Mouse (Mus musculus): ENCODE data around the gene Stk11.
"Not testable (repeated sequence)": the region's sequence is repeated elsewhere in the genome, so short reads cannot be mapped to it uniquely, and the experiment has no call there.

Stk11 gene

DNA sequence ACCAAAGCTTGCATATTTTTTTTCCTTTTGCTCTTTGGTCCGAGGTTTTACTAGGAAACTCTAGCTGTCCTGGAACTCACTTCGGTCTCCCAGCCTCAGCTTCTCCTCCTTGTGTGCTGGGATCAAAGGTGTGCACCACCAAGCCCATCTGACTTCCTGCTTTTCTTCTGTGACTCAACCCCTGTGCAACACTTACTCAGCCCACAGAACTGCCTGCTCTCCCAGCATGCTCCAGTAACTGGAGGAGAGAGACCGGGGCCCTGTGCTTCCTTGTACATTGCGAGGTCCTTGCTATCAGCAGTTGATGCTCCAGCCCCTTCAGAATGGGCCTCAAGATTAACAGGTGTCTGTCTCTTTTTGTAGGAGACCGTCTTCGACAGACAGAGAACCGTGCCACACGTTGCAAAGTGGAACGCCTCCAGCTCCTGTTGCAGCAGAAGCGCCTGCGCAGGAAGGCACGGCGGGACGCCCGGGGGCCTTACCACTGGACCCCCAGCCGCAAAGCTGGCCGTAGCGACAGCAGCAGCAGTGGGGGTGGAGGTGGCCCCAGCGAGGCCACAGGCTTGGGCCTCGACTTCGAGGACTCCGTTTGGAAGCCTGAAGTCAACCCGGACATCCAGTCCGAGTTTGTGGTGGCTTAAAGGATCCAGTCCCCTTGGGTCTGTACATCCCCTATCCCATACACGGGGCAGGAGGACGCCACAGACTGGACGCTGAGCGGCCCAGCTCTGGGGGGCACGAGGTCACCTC, 40.6 kb downstream of the Stk11 start:
- peak in 1 of 2 experiments; percentile 59 for DNase-seq (ENCODE audit: inconsistent age in 2 of 2, low spot score in 1 of 2)

- peak in 1 of 2 experiments; percentile 47 for DNase-seq (ENCODE audit: inconsistent age in 2 of 2, low spot score in 1 of 2)
Observed at GRCm38 (mm10) chr10:80156752-80157053, 41.1 kb downstream of the Stk11 start.

GRCm38 (mm10) chr10:80157141-80157929, 41.7 kb downstream of the Stk11 start:
- DNase-seq (ENCODE audit: inconsistent age in 2 of 2, low spot score in 1 of 2) = peak in 1 of 2 experiments; percentile 59

DNA sequence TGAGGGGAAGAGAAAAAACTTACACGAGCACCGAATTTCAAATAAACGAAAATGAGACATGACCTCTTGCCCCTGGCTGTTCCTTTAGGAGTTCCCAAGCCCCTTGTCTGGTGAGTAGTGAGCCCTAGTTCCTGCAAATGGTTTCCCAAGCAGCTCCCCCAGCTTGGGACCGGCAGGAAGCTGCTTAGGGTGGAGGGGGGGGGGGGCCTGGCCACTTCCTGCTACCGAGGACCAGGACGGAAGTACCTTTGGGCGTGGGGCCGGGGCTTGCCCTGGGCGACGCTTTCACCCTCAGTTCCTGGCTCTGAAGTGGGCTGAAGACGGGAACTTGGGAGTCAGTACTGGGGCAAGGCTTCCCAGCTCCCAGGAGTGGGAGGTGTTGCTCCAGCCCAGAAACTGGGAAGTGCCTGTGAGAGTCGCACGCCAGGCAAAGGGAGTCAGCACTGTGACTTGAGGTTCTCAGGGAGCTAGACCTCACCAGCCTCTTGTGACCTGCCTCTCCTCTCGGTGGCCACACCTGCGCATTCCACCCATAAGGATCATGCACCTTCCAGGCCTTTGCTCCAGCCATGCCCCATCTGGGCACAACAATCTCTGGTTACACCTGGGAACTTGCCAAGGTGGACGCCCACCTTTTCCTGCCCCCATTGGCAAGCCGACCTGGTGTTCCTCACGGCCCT, 42.8 kb downstream of the Stk11 start:
- peak in 1 of 2 experiments; percentile 78 for DNase-seq (ENCODE audit: inconsistent age in 2 of 2, low spot score in 1 of 2)

DNA sequence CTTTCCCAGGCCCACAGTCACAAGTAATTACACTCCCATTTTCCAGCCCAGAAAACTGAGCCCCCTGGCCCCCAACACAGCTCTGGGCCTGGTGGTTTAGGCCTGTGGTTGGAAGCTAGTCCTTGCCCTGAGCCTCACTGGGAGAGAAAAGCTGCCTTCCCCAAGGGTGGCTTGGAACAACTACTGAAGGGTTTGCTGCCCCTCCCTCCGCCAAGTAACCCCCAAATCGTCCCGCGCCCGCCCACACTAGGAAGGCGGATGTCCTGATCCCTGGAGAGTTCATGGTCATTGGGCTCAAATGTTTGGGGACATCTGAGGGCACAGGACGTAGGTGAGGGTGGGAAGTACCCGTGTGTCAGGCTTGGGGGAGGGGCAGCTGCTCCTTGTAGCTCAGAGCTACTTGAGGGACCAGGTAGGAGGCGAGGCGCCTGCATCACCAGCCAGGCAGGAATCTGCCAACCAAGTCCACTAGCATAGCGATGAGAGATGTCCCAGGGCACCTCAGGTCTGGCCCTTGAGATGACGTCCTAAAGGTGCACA, 43.5 kb downstream of the Stk11 start:
- DNase-seq (ENCODE audit: inconsistent age in 2 of 2, low spot score in 1 of 2) = peak in 1 of 2 experiments; percentile 77

GRCm38 (mm10) chr10:80159561-80160454, 44.2 kb downstream of the Stk11 start:
- DNase-seq (ENCODE audit: inconsistent age in 2 of 2, low spot score in 1 of 2) = peak; percentile 100

GRCm38 (mm10) chr10:80160455-80161371, 45.1 kb downstream of the Stk11 start:
- DNase-seq (ENCODE audit: inconsistent age in 2 of 2, low spot score in 1 of 2) = peak; percentile 94 to 98

DNA sequence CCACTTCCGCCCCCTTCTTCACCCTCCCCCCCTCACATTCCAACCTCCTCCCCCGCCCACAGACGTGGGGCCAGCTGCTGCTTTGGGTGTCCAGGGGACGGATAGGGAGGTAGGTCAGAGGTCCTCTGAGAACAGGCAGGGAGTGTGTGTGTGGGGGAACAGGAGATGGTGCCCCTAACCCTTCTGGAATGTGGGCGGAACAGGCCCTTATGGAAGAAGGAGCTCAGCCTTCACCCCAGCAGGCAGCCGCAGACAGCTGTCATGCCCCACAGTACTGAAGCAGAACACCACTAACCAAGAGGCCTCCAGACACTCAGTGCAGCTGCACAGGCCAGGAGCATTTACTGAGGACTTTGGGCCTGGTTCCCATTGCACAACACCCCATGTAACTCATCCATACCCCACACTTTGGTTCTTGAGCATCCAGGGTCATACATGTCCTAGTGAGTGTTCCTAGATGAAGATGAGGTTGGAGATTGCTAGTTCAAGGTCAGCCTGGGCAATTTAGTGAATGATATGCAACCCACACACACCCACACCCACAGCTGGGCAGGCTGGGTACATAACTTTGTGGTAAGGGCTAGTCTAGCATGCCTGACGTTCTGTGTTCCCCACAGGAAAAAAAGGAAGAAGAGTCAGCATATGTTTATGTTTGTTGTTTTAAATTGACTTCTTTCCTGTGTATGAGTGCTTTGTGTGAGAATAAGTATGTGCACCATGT, 46.1 kb downstream of the Stk11 start:
- peak; percentile 65 to 78 for DNase-seq (ENCODE audit: inconsistent age in 2 of 2, low spot score in 1 of 2)

DNA sequence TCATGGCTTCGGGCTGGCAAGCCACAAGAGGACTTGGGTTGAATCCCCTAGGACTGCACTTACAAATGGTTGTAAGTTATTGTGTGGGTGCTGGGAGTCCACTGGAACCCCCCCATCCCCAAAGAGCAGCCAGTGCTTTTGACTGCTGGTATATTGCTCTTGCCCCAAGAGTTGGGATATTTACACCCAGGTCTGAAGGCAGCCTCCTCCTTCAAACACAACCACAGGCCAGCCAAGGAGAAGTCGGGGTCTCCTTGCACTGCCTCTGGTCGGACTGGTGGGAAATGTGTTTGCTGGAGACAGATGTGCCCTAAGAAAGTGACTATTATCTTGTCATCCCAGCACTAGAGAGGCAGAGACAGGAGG, 46.6 kb downstream of the Stk11 start:
- DNase-seq (ENCODE audit: inconsistent age in 2 of 2, low spot score in 1 of 2) = no peak

DNA sequence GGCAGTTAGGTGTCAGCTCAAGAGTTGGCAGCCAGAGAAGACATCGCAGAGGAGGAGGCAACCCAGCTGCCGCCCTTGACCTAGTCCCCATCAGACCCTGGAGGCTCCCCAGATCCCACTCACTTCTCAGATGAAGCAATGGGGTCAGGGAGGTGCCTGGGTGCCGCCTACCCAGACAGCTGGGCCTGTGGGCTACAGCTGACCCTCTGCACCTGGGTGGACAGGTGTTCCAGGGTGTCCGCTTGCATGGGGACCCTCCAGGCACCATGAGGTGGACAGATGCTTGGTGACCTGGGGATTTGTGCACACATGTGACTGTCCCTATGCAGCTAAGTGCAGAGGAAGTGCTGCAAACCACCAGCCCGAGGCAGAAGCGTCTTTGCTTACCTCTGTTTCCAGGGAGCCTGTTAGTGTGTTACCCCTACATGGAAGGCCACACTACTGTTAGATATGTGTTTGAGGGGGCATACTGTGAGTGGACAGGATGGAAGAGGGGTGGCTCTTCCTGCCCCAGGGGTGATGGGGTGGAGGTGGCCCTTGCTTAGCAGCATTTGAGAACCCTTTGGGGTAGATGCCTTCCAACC, 47.2 kb downstream of the Stk11 start:
- peak; percentile 29 to 70 for DNase-seq (ENCODE audit: inconsistent age in 2 of 2, low spot score in 1 of 2)

DNA sequence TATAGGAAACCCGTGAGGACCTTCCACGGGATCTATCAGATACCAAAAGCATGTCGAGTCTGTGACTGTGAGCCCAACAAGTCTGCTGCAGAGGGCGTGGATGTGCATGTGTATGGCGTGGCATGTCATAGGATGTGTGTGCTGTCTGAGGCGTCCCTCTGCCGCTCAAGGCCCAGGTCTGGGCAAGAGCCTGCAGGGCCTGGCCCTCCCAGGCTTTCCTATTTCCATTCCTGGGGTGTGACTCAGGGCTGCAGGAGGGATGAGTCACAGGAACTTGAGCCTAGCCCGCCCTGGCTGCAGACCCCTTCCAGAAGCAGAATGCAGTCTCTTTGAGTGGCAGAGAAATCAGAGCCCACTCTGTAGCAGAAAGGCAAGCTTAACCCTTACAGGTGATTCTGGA, 48.1 kb downstream of the Stk11 start:
- DNase-seq (ENCODE audit: inconsistent age in 2 of 2, low spot score in 1 of 2) = peak; percentile 88 to 92

DNA sequence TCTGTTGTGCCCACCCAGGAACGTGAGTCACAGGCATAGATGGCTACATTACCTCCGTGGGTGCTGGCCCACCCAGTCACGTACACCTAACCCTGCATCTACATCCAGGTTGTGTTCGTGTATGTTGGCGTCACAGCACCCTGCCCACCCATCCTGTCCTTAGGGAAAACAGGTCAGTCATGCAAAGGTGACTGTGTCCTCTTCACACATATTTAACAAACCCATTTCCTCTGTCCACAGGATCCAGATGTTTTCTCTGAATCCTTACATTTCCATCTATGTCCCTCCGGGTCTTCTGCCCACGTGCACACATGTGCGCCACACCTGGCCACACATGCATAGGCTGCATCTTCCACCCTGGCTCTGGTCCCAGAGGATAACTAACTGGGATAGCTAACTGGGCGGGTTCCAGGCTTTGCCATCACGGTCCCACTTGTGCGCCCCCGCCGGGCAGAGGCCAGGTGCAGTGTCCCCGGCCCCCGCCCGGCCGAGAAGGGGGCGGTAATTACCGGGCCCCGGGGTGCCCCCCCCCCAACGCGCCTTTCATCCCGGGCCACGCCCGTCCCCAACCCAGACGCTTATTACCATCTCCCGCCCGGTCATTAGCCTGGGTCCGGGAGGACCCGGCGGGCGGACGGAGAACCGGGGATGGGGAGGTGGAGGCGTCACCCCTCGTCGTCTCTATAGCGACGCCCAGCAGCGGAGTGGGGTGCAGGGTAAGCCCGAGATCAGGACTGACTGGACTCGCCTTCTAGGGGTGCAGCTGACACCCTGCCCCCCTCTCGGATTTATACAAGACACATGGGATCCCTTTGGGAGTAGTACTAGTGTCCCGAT, 48.8 kb downstream of the Stk11 start:
- DNase-seq (ENCODE audit: inconsistent age in 2 of 2, low spot score in 1 of 2) = peak; percentile 67 to 80

GRCm38 (mm10) chr10:80164998-80165344, 49.4 kb downstream of the Stk11 start:
- DNase-seq (ENCODE audit: inconsistent age in 2 of 2, low spot score in 1 of 2) = peak; percentile 97 to 99

GRCm38 (mm10) chr10:80165392-80166128, 50.0 kb downstream of the Stk11 start, which contains the start of gene Cirbp:
TSS of gene Cirbp (plus strand) at chr10:80165985.
- DNase-seq (ENCODE audit: inconsistent age in 2 of 2, low spot score in 1 of 2) = peak; percentile 84 to 91

- not testable (repeated sequence) for DNase-seq (ENCODE audit: inconsistent age in 2 of 2, low spot score in 1 of 2)
Observed at GRCm38 (mm10) chr10:80166136-80166535, 50.5 kb downstream of the Stk11 start.

GRCm38 (mm10) chr10:80167460-80168037, 51.9 kb downstream of the Stk11 start:
- DNase-seq (ENCODE audit: inconsistent age in 2 of 2, low spot score in 1 of 2) = peak; percentile 98 to 99
